Mouse (Mus musculus): ENCODE data around the gene Zfp770. TPM values are rescaled to one million over a fixed set of nuclear protein-coding genes. Genes with fewer than 3 reads are reported as not detected.
"Not testable (repeated sequence)": the region's sequence is repeated elsewhere in the genome, so short reads cannot be mapped to it uniquely, and the experiment has no call there.

The Zfp770 gene
- 10 to 100 TPM; 25.2 to 25.8 TPM for total RNA-seq (2021)
- long read RNA-seq, experiment 1 = 0 reads
- long read RNA-seq, experiment 2, full-length matches to known transcripts = 4 of 4 reads
- long read RNA-seq, experiment 2, partial matches to known transcripts = 0 of 4 reads
- long read RNA-seq, experiment 2, other reads (novel, unspliced or antisense) = 0 of 4 reads

DNA sequence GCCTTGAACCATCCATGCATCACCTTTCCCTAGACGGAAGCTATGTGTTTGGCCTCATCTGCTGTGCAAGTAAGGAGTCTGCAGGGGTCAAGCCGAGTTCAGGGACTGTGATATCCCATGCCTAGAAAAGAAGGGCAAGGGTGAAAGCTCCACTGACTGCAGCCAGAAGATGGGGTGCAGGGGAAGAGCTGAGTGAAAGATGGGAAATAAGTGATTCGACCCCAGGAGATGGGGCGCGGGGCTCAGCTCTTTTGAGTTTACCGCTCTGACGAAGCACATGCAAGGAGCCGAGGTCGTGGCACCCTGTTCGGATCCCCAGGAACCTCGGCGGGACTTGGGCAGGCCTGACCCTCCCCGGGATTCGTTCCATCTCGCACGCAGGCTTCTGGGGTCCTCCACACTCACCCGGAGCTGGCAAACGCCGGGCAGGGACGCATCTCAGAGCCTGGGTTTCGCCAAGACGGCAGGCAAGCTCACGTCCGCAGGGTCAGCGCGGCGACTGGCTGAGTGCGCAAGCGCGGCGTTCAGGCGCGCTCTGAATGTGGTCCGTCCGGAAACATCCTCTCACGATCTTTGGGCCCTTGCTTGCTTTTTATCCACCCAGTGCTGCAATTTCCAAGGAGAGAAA, at the start of gene Zfp770:
Gene Zfp770 (minus strand): TSS at position 538 of the 628 bp plus-strand sequence.
- DNase-seq (ENCODE audit: low spot score in 2 of 2) = peak; percentile 80 to 85

- peak; percentile 10 to 15 for DNase-seq (ENCODE audit: low spot score in 2 of 2)
These were observed 48.2 kb upstream of the Zfp770 start for GRCm38 (mm10) chr2:114249440-114249839.

GRCm38 (mm10) chr2:114237639-114238038, 36.4 kb upstream of the Zfp770 start:
- DNase-seq (ENCODE audit: low spot score in 2 of 2) = no peak

DNA sequence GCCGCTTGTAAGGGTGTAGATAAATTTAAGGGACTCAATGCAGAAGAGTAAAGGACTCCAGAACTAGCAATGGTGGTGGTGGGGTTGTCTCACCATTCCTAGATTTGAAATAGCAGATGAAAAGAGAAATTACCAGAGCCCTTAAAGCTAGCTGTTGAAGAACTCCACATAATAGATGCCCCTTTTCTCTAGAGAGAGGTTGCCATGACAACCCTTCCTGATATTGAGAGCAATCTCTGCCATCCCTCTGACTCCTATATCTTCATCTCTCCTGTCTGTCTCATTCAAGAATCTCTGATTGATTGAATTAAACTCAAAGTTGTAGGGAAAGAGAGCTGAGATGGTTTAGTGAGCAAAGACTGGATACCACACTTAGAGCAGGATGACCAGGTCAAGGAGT, 35.3 kb upstream of the Zfp770 start:
- DNase-seq (ENCODE audit: low spot score in 2 of 2) = no peak

- no peak for DNase-seq (ENCODE audit: low spot score in 2 of 2)
These were observed 34.3 kb upstream of the Zfp770 start for GRCm38 (mm10) chr2:114235584-114235983.

DNA sequence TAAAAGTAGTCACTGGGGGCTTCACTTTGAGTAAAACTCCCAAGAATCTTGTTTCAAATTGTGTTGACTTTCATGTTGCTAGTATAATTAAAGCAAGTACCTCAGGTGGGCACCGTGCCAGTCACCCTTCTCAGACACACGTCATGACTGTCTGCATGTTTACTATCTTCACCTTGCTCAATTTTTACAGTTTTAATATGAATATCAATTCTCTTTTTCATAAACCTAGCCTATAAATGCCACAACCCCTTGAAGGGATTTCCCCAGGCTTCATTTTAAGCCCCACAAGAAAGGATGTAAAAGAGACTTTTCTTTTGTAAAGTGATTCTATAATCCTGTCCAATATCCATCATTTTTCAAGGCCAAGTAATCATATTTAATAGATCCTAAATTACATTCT, 30.0 kb upstream of the Zfp770 start:
- DNase-seq (ENCODE audit: low spot score in 2 of 2) = no peak

GRCm38 (mm10) chr2:114228672-114229071, 27.4 kb upstream of the Zfp770 start:
- no peak for DNase-seq (ENCODE audit: low spot score in 2 of 2)

DNA sequence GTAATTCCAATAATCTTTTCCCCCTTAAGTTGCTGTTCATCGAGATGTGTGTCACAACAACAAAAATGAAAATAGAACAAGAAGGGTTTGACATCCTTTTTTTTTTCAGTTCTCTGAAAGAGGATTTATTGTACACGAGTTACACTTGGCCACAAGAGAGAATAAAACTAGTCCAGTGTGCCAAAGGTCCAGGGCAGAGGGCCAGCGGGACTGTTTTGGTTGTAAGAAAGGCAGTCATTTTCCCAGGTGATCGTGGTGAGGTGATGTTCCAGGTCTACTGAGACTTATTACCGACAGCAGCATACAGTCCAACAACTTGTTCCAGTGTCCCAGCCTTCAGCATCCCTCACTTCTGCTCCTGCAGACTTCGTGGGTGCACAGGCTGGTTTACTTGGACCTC, 3.8 kb upstream of the Zfp770 start:
- DNase-seq (ENCODE audit: low spot score in 2 of 2) = no peak

DNA sequence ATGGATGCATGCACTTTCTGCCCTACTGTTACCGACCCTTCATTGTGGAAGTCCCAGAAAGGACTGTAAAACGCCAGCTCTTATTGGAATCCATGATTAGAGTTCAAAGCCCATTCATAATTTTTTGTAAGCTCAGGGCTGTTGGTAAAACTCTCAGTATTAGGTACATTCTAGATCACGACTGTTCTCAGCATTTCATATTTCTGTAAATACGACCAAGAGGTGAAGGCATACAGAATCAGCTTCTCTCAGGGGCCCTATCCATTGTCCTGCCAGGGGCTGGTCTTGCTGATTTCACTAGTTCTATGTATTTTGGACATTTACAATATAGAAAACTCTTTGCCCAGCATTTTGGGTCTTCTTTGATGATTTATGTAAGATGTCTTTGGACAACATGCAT, 305 bp upstream of the Zfp770 start:
- DNase-seq (ENCODE audit: low spot score in 2 of 2) = no peak

DNA sequence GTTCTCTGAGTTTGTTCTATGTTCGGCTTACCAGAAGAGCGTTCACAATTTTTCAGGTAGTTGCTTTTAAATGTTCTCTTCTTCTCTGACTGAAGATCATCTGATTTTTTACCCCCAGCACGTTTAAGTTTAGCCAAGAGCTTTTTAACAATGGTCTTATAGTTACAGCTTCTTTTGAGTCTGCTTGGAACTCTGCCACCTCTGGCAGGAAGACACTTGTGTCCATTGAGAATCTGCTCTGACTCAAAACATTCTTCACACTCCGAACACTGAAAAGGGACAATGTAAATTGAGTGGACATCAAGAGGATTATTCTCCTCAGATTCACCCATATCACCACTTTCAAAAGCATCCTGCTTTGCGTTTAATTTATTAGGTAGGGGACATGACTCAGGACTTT, 4.8 kb downstream of the Zfp770 start:
- peak in 1 of 2 experiments; percentile 24 for DNase-seq (ENCODE audit: low spot score in 2 of 2)

- DNase-seq (ENCODE audit: low spot score in 2 of 2) = not testable (repeated sequence)
These were observed 14.3 kb downstream of the Zfp770 start, which contains the start of gene Aqr for GRCm38 (mm10) chr2:114186924-114187323. Gene Aqr (minus strand): TSS chr2:114187024.

GRCm38 (mm10) chr2:114177802-114178733, 23.2 kb downstream of the Zfp770 start:
- no peak for DNase-seq (ENCODE audit: low spot score in 2 of 2)

GRCm38 (mm10) chr2:114174651-114175484, 26.4 kb downstream of the Zfp770 start:
- DNase-seq (ENCODE audit: low spot score in 2 of 2) = peak; percentile 75 to 89

DNA sequence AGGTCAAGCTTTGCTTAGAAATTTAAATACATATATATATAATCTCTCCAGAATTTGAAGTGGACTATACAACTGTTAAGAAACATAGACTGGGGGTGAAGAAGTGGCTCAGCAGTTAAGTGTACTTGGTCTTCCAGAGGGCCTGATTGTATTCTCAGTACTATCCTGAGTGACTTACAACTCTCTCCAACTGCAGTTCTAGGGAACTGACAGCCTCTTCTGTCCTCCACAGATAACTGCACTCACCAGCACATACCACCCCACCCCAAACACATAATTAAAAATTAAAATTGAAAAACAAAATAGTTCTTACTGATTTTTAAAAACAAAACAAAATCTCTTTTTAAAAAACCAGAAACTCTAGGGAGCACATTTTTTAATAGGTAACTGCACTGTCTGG, 28.0 kb downstream of the Zfp770 start:
- DNase-seq (ENCODE audit: low spot score in 2 of 2) = no peak

DNA sequence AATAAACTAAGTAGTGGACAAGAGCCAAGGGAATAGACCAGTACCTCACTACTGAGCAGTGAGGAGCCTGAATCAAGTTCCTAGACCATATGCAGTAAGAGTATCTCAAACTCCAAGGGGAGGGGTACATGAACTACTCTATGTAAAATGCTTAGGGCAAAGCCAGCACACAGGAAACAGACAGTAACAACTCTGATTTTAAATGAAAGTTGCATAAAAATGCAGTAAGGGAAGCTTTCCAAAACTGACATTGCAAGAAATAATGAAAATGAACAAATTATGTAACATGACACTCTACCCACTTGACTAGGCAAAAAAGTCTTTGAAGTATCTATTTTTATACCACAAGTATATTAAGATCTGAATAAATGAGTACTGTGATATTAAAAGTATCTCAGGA, 33.4 kb downstream of the Zfp770 start:
- DNase-seq (ENCODE audit: low spot score in 2 of 2) = no peak

- DNase-seq (ENCODE audit: low spot score in 2 of 2) = no peak
These were observed 39.3 kb downstream of the Zfp770 start for GRCm38 (mm10) chr2:114161978-114162377.

DNA sequence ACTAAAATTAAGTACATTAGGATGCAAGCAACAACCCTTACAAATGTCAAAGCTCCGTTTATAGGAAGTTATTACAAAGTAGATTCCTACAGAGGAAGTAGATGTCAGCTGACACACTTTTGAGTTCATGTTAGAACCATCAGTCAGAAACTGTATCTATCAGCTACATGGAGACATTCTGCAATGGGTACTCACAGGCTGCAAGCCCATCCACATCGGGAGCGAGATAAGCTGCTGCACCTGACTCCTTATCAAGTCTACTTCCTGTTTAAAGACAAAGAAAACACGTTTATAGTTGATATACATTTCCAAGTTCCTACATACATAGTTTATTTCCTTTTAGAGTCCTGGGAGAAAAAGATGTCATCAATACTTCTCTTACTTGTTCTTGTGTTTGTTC, 43.9 kb downstream of the Zfp770 start:
- DNase-seq (ENCODE audit: low spot score in 2 of 2) = no peak

DNA sequence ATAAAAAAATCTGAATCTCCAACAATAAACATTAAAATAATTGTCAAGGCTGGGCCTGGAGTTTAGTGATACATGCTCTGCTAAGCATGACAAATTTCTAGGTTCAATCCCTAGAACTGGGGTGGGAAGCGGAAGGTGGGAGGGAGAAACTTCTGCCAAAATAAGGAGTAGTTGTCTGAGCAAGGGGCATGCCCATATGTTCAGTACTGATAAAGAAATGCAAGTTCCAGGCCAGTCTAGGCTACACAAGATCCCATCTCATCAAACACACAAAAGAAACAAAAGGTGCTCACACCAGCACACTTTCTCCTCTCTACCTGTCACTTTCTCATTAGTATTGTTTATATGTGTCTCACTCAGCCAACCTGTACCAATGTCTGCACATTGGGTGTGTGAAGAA, 44.6 kb downstream of the Zfp770 start:
- no peak for DNase-seq (ENCODE audit: low spot score in 2 of 2)

- DNase-seq (ENCODE audit: low spot score in 2 of 2) = no peak
These were observed 48.0 kb downstream of the Zfp770 start for GRCm38 (mm10) chr2:114153247-114153646.

DNA sequence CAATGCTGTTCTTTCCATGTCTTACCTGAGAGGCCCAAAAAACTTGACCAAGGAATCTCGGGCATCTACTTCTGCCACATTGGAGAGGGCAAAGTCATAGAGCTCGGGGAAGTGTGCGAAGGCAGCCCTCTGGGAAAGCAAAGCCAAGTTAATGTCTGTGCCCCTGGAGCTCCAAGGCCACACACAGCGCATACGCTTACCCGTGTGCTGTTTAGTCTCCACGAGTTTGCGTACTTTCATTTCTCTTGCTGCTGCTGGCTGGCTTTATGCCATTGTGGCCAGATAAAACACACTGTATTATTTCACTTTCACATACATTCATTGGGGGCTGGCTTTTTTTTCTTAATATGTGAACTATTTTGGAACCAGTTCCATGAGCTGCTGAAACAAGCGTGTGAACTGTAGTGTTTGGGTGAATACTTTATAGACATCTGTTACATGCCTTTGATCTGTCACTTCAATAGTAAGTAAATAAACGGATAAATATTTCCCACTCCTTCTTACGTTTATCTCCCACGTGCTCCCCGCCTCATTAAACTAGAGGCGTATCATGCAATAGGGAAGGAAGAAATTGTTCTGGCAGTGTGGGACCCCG, 54.3 kb downstream of the Zfp770 start:
- DNase-seq (ENCODE audit: low spot score in 2 of 2) = no peak

DNA sequence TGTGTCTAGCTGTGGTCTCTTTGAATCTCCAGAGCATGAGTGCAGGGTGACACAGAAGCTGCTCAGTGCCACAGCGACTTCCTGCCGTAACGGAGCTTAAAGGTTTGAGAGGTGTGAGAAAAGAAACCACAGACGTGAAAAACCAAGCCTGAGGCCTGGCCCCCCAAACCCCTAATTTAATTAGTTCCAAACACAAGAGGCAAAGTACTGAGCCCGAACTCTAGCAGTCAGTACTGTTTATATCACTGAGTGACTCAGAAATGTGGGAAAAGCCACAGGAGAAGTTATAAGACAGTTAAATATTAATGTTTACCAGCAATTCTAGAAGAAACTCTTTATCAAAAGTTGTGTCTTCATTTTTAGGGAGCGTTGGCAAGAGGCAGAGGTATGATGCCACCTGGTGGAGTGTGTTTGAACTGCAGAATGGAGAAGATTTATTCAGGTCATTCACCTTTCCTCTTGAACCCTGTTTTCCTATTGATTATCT, 55.9 kb downstream of the Zfp770 start:
- peak; percentile 12 to 49 for DNase-seq (ENCODE audit: low spot score in 2 of 2)
